In the genomic region with DNA sequence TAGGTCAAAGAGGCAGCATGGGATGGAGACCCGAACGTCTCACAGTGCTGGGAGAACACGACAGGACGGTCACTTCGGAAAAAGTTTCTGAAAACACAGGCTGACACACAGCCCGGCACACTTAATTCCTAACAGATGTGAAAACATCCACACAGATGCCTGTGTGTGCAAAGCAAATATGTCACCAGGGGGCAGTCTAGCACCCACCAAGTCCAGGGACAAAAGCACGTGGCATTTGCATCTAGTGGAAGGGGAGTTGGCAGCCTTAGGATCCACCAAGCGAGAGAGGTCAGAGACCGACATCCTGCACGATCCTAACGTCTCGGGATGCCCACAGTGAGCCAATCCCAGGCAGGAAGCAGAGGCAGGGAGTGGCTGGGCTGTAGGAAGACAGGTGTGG, we compare ENCODE assay signal across 8 mouse cellular contexts.
DNase-seq lines count a peak whose midpoint lies in the region; ATAC-seq and TF ChIP-seq lines count a peak whose summit lies in the region.

No protein-coding gene starts in this region.

- H3K27ac ChIP-seq in forebrain, postnatal 0 days (ENCODE audit: low read depth, low read length) = no peak overlapping the region
- no peak overlapping the region for H3K27ac ChIP-seq in forebrain, embryonic 16.5 days (ENCODE audit: low read length)
- H3K27ac ChIP-seq in kidney, embryonic 15.5 days = no peak overlapping the region

- peaks cover 5% of the 10 kb centered on the region; the same call in 1 of the 2 replicates for H3K4me1 ChIP-seq in forebrain, postnatal 0 days (ENCODE audit: insufficient read depth)
- H3K4me1 ChIP-seq in forebrain, embryonic 16.5 days (replicated peaks; ENCODE audit: control insufficient read depth, insufficient read depth, low read length) = peaks cover 13% of the 10 kb centered on the region
- 0 out of 2 replicates have a peak, but pooled peaks cover 4% of the 10 kb centered on the region for H3K4me1 ChIP-seq in kidney, embryonic 15.5 days

- peaks cover 44% of the 10 kb centered on the region for H3K36me3 ChIP-seq in forebrain, postnatal 0 days (ENCODE audit: insufficient read depth)
- peaks cover 4% of the 10 kb centered on the region; the same call in 1 of the 2 replicates for H3K36me3 ChIP-seq in forebrain, embryonic 16.5 days (ENCODE audit: control insufficient read depth, insufficient read depth)
- H3K36me3 ChIP-seq in kidney, embryonic 15.5 days = peaks cover 74% of the 10 kb centered on the region

- H3K4me3 ChIP-seq in forebrain, postnatal 0 days (ENCODE audit: low read depth, low read length) = no peak overlapping the region
- no peak overlapping the region for H3K4me3 ChIP-seq in forebrain, embryonic 16.5 days (replicated peaks; ENCODE audit: low read length)
- no peak overlapping the region for H3K4me3 ChIP-seq in kidney, embryonic 15.5 days (replicated peaks)

- no peak overlapping the region for H3K4me2 ChIP-seq in forebrain, postnatal 0 days (ENCODE audit: low read depth)
- no peak overlapping the region for H3K4me2 ChIP-seq in forebrain, embryonic 16.5 days (ENCODE audit: low read length)
- H3K4me2 ChIP-seq in kidney, embryonic 15.5 days = no peak overlapping the region

- no peaks in the 10 kb centered on the region for H3K27me3 ChIP-seq in forebrain, postnatal 0 days (ENCODE audit: insufficient read depth, low read length)
- no peaks in the 10 kb centered on the region for H3K27me3 ChIP-seq in forebrain, embryonic 16.5 days (replicated peaks; ENCODE audit: control insufficient read depth, insufficient read depth, low read length)
- no peaks in the 10 kb centered on the region for H3K27me3 ChIP-seq in kidney, embryonic 15.5 days

- WGBS in forebrain, postnatal 0 days = 67% methylated on average over 12 of the region's 12 CpGs
- WGBS in forebrain, embryonic 16.5 days = 69% methylated on average over 12 of the region's 12 CpGs
- WGBS in kidney, embryonic 15.5 days = 48% methylated on average over 12 of the region's 12 CpGs

- no peaks in the 10 kb centered on the region for H3K9me3 ChIP-seq in forebrain, postnatal 0 days (ENCODE audit: low read length)
- no peaks in the 10 kb centered on the region for H3K9me3 ChIP-seq in forebrain, embryonic 16.5 days (ENCODE audit: control insufficient read depth, low read length)
- H3K9me3 ChIP-seq in kidney, embryonic 15.5 days (replicated peaks) = no peaks in the 10 kb centered on the region

- TF ChIP-seq CTCF in forebrain, postnatal 0 days (IDR thresholded peaks at IDR 0.05; ENCODE audit: low read depth) = peak; percentile 69

- DNase-seq in forebrain, postnatal 0 days = peak; percentile 40
- DNase-seq in 416B (ENCODE audit: low read depth) = peak; percentile 49
- peak; percentile 48 for DNase-seq in embryo, embryonic 11.5 days (ENCODE audit: low read depth, low spot score)
- DNase-seq in frontal cortex, postnatal 36 days (ENCODE audit: low spot score in 2 of 2) = no peak
- no peak for DNase-seq in left cerebral cortex, adult 9 months (ENCODE audit: low spot score in 2 of 2)

- no peak for ATAC-seq in forebrain, postnatal 0 days
- ATAC-seq in forebrain, embryonic 16.5 days = no peak
- ATAC-seq in kidney, embryonic 15.5 days (replicated peaks; ENCODE audit: low FRiP score) = 0 out of 2 replicates have a peak, but pooled peaks have one; percentile 40
- peak; percentile 42; the same call in 1 of the 2 replicates for ATAC-seq in megakaryocyte-erythroid progenitor cell, adult 5-6 weeks (replicated peaks; ENCODE audit: low FRiP score, low TSS enrichment, poor library complexity, severe bottlenecking)

- no peak overlapping the region for H3K9ac ChIP-seq in forebrain, postnatal 0 days
- no peak overlapping the region for H3K9ac ChIP-seq in forebrain, embryonic 16.5 days (replicated peaks; ENCODE audit: low read depth, low read length)
- no peak overlapping the region for H3K9ac ChIP-seq in kidney, embryonic 15.5 days

Comparison
In these comparisons a context has a peak if more than half of its experiments do, and no peak if none do; other contexts are left out.
1. ATAC-seq: peak in kidney, embryonic 15.5 days (single experiment) and megakaryocyte-erythroid progenitor cell, adult 5-6 weeks (single experiment); none in forebrain, postnatal 0 days (single experiment) and forebrain, embryonic 16.5 days (single experiment).
2. DNase-seq: peak in forebrain, postnatal 0 days (single experiment), 416B (single experiment) and embryo, embryonic 11.5 days (single experiment); none in frontal cortex, postnatal 36 days (0 of 2) and left cerebral cortex, adult 9 months (0 of 2).